Mouse (Mus musculus): ENCODE measurements at regions not wholly inside any gene's neighbourhood (a gene's known extent, or its start where the extent isn't known, plus 50 kb on each side); places are given as distances from the start of the nearest gene placed in this dataset.

GRCm38 (mm10) chr9:46684113-46684850, 314.3 kb upstream of the Gm4791 start:
- TF ChIP-seq MAX (IDR thresholded peaks at IDR 0.05; ENCODE audit: low read depth) (no peak), TCF12 (IDR thresholded peaks at IDR 0.05; ENCODE audit: insufficient read depth, poor library complexity, severe bottlenecking) (no peak), E2F4 (IDR thresholded peaks at IDR 0.05; ENCODE audit: insufficient read depth) (no peak), TCF3 (IDR thresholded peaks at IDR 0.05; ENCODE audit: insufficient read length, low read depth) (no peak), USF1 (IDR thresholded peaks at IDR 0.05; ENCODE audit: low read depth) (no peak), POLR2A (IDR thresholded peaks at IDR 0.05; ENCODE audit: insufficient read length, low read depth) (no peak), SRF (IDR thresholded peaks at IDR 0.05; ENCODE audit: control insufficient read depth, insufficient read length, low read depth) (no peak), MYOG (IDR thresholded peaks at IDR 0.05; ENCODE audit: control insufficient read depth in 1 of 3, insufficient read depth in 1 of 3, insufficient read length in 2 of 3, low read depth in 2 of 3) (no peak), REST (IDR thresholded peaks at IDR 0.05; ENCODE audit: insufficient read depth, insufficient read length) (no peak), POLR2AphosphoS2 (IDR thresholded peaks at IDR 0.05; ENCODE audit: insufficient read length, low read depth) (no peak), MYOD1 (IDR thresholded peaks at IDR 0.05; ENCODE audit: control insufficient read depth in 1 of 3, insufficient read length in 2 of 3, low read depth in 2 of 3) (no peak), CEBPB (IDR thresholded peaks at IDR 0.05; ENCODE audit: insufficient read depth, poor library complexity, severe bottlenecking) (no peak)

GRCm38 (mm10) chr9:46672050-46672449, 326.5 kb upstream of the Gm4791 start:
- Histone ChIP-seq H3K27me3 (ENCODE audit: control insufficient read depth, insufficient read depth, insufficient read length) (no peaks in the 10 kb centered on the region), H3K36me3 (ENCODE audit: control insufficient read depth, insufficient read depth) (no peaks in the 10 kb centered on the region)

More at GRCm38 (mm10) chr9:46684113-46684850, 314.3 kb upstream of the Gm4791 start:
- Histone ChIP-seq H3K79me2 (ENCODE audit: control insufficient read depth, insufficient read depth) (no peaks in the 10 kb centered on the region), H3K4me3 (no peak overlapping the region), H3K4me2 (ENCODE audit: low read depth) (no peak overlapping the region), H3K36me3 (ENCODE audit: control insufficient read depth, insufficient read depth) (no peaks in the 10 kb centered on the region), H3K27me3 (ENCODE audit: control insufficient read depth, insufficient read depth, insufficient read length) (no peaks in the 10 kb centered on the region), H3ac (ENCODE audit: control insufficient read depth, insufficient read length) (no peak overlapping the region)

GRCm38 (mm10) chr9:46654422-46654821, 334.6 kb upstream of the 4931429L15Rik start:
- H3K79me2 ChIP-seq (ENCODE audit: control insufficient read depth, insufficient read depth), result no peaks in the 10 kb centered on the region
- TF ChIP-seq TCF12 (IDR thresholded peaks at IDR 0.05; ENCODE audit: insufficient read depth, poor library complexity, severe bottlenecking), result no peak
- no peak for TF ChIP-seq USF1 (IDR thresholded peaks at IDR 0.05; ENCODE audit: low read depth)
- no peak overlapping the region for H3K4me2 ChIP-seq (ENCODE audit: low read depth)
- H3ac ChIP-seq (ENCODE audit: control insufficient read depth, insufficient read length), result no peak overlapping the region
- no peaks in the 10 kb centered on the region for H3K27me3 ChIP-seq (ENCODE audit: control insufficient read depth, insufficient read depth, insufficient read length)
- no peak overlapping the region for H3K4me3 ChIP-seq
- H3K36me3 ChIP-seq (ENCODE audit: control insufficient read depth, insufficient read depth), result no peaks in the 10 kb centered on the region

More at GRCm38 (mm10) chr9:46672050-46672449, 326.5 kb upstream of the Gm4791 start:
- no peaks in the 10 kb centered on the region for H3K79me2 ChIP-seq (ENCODE audit: control insufficient read depth, insufficient read depth)
- H3K4me2 ChIP-seq (ENCODE audit: low read depth), result no peak overlapping the region
- no peak overlapping the region for H3K4me3 ChIP-seq
- TF ChIP-seq TCF12 (IDR thresholded peaks at IDR 0.05; ENCODE audit: insufficient read depth, poor library complexity, severe bottlenecking) (no peak), USF1 (IDR thresholded peaks at IDR 0.05; ENCODE audit: low read depth) (no peak), POLR2A (IDR thresholded peaks at IDR 0.05; ENCODE audit: insufficient read length, low read depth) (no peak), TCF3 (IDR thresholded peaks at IDR 0.05; ENCODE audit: insufficient read length, low read depth) (no peak), MYOG (IDR thresholded peaks at IDR 0.05; ENCODE audit: control insufficient read depth in 1 of 3, insufficient read depth in 1 of 3, insufficient read length in 2 of 3, low read depth in 2 of 3) (no peak), POLR2AphosphoS2 (IDR thresholded peaks at IDR 0.05; ENCODE audit: insufficient read length, low read depth) (no peak), REST (IDR thresholded peaks at IDR 0.05; ENCODE audit: insufficient read depth, insufficient read length) (no peak), SRF (IDR thresholded peaks at IDR 0.05; ENCODE audit: control insufficient read depth, insufficient read length, low read depth) (no peak), CEBPB (IDR thresholded peaks at IDR 0.05; ENCODE audit: insufficient read depth, poor library complexity, severe bottlenecking) (no peak), MAX (IDR thresholded peaks at IDR 0.05; ENCODE audit: low read depth) (no peak), MYOD1 (IDR thresholded peaks at IDR 0.05; ENCODE audit: control insufficient read depth in 1 of 3, insufficient read length in 2 of 3, low read depth in 2 of 3) (no peak), E2F4 (IDR thresholded peaks at IDR 0.05; ENCODE audit: insufficient read depth) (no peak)
- no peak overlapping the region for H3ac ChIP-seq (ENCODE audit: control insufficient read depth, insufficient read length)

GRCm38 (mm10) chr9:46647238-46647922, 327.6 kb upstream of the 4931429L15Rik start:
- Histone ChIP-seq H3K36me3 (ENCODE audit: control insufficient read depth, insufficient read depth) (no peaks in the 10 kb centered on the region), H3K4me2 (ENCODE audit: low read depth) (no peak overlapping the region), H3ac (ENCODE audit: control insufficient read depth, insufficient read length) (no peak overlapping the region), H3K79me2 (ENCODE audit: control insufficient read depth, insufficient read depth) (no peaks in the 10 kb centered on the region), H3K27me3 (ENCODE audit: control insufficient read depth, insufficient read depth, insufficient read length) (no peaks in the 10 kb centered on the region), H3K4me3 (no peak overlapping the region)
- no peak for TF ChIP-seq CEBPB (IDR thresholded peaks at IDR 0.05; ENCODE audit: insufficient read depth, poor library complexity, severe bottlenecking)
- TF ChIP-seq REST (IDR thresholded peaks at IDR 0.05; ENCODE audit: insufficient read depth, insufficient read length), result no peak
- no peak for TF ChIP-seq USF1 (IDR thresholded peaks at IDR 0.05; ENCODE audit: low read depth)
- no peak for TF ChIP-seq MYOG (IDR thresholded peaks at IDR 0.05; ENCODE audit: control insufficient read depth in 1 of 3, insufficient read depth in 1 of 3, insufficient read length in 2 of 3, low read depth in 2 of 3)
- TF ChIP-seq TCF3 (IDR thresholded peaks at IDR 0.05; ENCODE audit: insufficient read length, low read depth), result no peak
- TF ChIP-seq TCF12 (IDR thresholded peaks at IDR 0.05; ENCODE audit: insufficient read depth, poor library complexity, severe bottlenecking), result no peak
